Mouse (Mus musculus) liver, adult 2 months (tissue): ENCODE measurements around the gene Ssh1.

ENCODE experiments used
- CTCF ChIP-seq: fragments of 200-500 bp; IDR thresholded peaks from 2 replicates; pipeline ENCODE4 v1.5.1; 2011; ENCODE audit warnings: low read depth, low read length, control low read depth
- POLR2A ChIP-seq: fragments of 200-500 bp; IDR thresholded peaks from 2 replicates; pipeline ENCODE4 v1.6.1; 2011; ENCODE audit warnings: low read length, control low read depth; ENCODE audit not compliant: insufficient read depth; ENCODE audit errors: extremely low read depth

- TF ChIP-seq CTCF = no peak
- no peak for TF ChIP-seq POLR2A
These were observed 11.9 kb downstream of the Ssh1 start for GRCm38 (mm10) chr5:113981843-113982242.
